Mouse (Mus musculus): ENCODE data around the gene Slc4a10.

- TF ChIP-seq POLR2A (IDR thresholded peaks at IDR 0.05; ENCODE audit: borderline replicate concordance, extremely low read depth, low read depth, low read length) (no peak), CTCF (IDR thresholded peaks at IDR 0.05; ENCODE audit: insufficient read depth, low read length) (no peak)
Measured at GRCm38 (mm10) chr2:62211106-62211505, 164.8 kb downstream of the Slc4a10 start.

Measured in lung, adult 2 months (tissue).